Mouse (Mus musculus) adrenal gland, adult 18-20 months (tissue): Measurements from ENCODE around the gene Pdzk1ip1. TPM values are rescaled to one million over a fixed set of nuclear protein-coding genes. Genes with fewer than 3 reads are reported as not detected.

Experiments
- DNase-seq, 2 experiments: peaks; one replicate each; pipeline ENCODE4 v3.0.0; 2021 to 2022; ENCODE audit warnings: low spot score in 2 of 2
- long read RNA-seq, 2 experiments: library from polyadenylated mRNA; stranded (forward); transcript quantifications; one replicate each; pipeline ENCODE4 v2.0.0; 2021
- total RNA-seq, 2 experiments: library from RNA; stranded (reverse); gene quantifications; 1 replicate in 1 of 2; 2 replicates in 1 of 2; pipeline ENCODE4 v1.2.3; 2021

Gene Pdzk1ip1
- 1 to 10 TPM in 1 of 2 experiments, under 1 TPM in 1; 0.99 to 1.0 TPM for total RNA-seq
- long read RNA-seq, experiment 1: 0 reads
- long read RNA-seq, experiment 2: 0 reads

DNA sequence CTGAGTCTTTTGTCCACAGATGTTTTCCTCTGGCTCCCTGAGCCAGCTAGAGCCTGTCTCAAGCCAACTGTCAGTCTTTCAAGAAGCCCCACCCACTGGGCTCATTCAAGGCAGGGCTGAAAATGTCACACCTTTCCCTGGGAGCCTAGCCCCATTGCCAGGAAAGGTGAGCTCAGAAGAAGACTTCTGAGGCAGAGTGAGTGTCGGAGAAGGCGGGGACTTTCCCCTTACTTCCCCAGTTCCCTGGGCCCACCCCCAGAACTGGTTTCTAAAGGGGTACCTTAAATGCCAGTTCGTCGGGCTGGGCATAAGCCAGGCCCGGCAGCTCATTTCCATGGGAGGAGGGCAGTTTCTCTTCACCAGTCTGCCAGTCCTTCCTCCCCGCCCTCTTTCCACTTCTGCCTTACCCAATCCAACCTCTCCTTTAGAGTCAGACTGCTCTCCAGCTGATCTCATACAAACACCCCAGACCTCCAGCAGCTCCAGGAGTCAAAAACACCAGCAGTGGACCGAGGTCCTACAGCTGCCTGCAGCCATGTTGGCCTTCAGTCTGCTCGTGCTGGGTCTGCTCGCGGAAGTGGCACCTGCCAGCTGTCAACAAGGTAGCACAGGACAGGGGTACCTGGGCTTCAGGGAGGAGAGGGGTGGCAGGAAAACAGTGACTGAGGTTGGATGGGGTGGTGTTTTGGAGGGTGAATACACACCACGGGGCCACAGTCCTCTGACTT is at the start of gene Pdzk1ip1:
TSS of gene Pdzk1ip1 (plus strand) at position 98 of the 728 bp plus-strand sequence.
- DNase-seq: no peak

DNA sequence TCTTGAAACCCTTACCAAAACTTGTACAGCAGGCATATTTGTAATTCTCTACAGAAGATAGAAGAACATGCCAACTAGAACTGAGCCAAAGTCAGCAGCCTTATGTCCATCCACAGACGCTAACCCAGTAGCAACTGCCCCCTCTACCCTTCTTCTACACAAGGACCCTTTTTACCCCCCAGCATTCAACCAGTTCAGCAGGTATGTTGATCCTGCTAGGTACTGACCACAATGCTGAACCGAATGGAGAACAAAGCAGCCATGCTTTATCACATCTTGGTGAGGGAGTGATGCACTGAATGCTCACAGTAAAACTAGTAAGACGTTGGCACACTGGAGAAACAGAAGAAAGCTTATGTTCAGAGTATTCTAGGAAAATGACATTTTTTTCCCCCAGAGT is 42.9 kb upstream of the Pdzk1ip1 start:
- DNase-seq: no peak

GRCm38 (mm10) chr4:115047750-115048149 is 40.8 kb upstream of the Pdzk1ip1 start:
- DNase-seq: peak; percentile 47 to 62

DNA sequence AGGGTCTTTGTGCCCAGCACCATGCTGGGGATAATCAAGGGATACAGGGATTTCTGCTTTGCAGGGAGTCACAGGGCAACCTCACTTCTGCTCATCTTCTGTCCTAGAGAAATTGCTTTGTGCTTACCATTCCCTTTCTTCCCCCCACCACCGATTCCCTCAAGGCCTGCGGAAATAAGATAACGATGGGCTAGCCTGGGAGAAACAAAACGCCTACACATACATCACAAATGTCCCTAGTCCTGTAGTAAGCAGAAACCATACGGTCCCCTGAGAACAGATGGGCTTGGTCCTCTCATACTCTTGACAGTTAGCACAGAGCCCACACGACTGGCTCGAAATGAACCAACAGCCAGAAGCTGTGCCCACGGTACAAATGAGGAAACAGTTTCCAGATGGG is 40.3 kb upstream of the Pdzk1ip1 start:
- DNase-seq: no peak

DNA sequence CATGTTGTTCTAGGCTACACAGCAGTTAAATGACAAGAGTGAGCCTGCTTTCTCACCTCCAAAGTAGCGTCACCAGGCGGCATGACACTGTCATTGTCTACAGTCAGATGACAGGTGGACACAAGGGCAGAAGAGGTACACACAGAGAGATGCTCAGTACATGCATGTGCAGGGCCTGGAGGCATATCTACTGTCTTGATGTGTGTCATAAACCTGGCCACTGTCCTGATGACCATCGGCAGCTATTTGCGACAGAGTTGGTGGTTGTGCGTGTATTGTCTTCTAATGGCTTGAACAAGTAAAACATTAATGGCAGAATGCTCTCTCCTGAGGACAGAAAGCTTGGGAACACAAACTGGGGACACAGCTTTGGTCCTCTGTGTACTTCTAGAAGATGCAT is 37.3 kb upstream of the Pdzk1ip1 start:
- no peak for DNase-seq

- peak; percentile 35 to 61 for DNase-seq
Measured at GRCm38 (mm10) chr4:115052343-115053005, 36.0 kb upstream of the Pdzk1ip1 start.

GRCm38 (mm10) chr4:115055044-115055443 is 33.5 kb upstream of the Pdzk1ip1 start:
- DNase-seq: no peak

DNA sequence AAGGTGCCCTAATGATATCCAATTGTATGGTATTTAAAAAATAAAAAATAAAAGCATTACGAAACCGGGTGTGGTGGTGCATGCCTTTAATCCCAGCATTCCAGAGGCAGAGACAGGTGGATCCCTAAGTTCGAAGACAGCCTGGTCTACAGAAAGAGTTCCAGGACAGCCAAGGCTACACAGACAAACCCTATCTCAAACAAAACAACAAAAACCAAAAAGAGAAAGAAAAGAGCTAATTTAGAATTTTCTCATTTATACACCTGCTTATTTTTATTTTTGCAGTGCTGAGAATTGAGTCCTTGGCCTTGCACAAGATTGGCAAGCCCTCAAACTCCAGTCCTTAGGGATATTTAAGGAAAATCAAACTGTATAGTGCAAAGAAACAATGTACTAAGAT is 32.8 kb upstream of the Pdzk1ip1 start:
- DNase-seq: no peak

- peak; percentile 35 to 51 for DNase-seq
Measured at GRCm38 (mm10) chr4:115056371-115056920, 32.1 kb upstream of the Pdzk1ip1 start, which contains the start of gene Tal1. TSS of gene Tal1 (plus strand) at chr4:115056426.

GRCm38 (mm10) chr4:115056921-115057673 is 31.4 kb upstream of the Pdzk1ip1 start:
- DNase-seq: peak; percentile 23 to 31

- DNase-seq: peak in 1 of 2 experiments; percentile 37
Measured at GRCm38 (mm10) chr4:115057674-115058316, 30.7 kb upstream of the Pdzk1ip1 start.

DNA sequence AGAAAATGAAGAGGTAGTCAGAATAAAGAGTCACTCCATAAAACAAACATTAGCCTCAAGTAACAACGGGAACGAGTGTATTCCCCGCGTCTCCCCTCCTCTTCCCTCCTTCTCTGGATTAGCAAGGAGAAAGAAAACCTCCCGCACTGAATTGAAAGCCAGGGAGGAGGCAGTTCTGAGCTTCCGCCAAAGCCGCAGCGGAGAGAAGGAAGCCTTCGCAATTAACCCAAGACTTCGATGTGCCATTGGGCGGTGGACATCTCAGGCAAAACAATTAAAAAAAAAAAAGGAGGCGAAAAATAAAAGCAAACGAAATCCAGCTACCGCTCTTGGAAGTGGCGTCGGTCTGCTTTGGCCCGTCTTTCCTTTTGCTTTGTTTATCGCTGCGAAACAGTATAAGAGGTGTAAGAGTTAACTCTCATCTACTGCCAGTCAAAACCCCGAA is 30.2 kb upstream of the Pdzk1ip1 start:
- no peak for DNase-seq

DNA sequence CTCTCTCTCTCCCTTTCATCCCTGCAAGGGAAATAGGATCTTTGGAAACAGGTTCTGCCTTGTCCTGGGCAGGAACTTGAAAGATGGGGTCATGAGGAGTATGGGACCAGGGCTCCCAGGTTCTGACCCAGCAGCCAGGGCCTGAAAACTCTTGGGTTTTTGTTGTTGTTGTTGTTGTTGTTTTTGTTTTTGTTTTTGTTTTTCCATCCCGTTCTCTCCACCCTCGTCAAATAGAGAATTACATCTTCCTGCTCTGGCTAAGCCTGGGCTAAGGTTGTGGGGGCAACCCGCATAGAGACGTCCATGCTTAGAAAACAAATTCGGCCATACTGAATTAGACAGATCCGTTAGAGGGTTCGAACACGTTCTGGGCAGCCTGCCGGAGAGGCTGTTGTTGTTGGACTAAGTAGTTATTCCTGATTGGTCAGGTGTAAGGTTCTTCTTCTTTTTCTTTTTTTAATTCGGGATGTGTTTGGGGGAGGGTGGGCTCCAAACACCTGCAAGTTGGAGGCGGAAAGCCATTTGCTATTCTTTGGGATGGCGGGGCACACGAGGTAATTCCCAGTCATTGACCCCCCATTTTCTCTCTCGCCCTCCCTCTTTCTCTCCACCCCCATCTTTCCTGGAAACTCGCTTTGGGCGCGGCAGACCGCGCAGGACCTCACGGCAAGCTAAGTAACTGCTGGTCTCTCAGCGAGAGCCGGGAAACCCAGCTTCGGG is 29.5 kb upstream of the Pdzk1ip1 start:
- no peak for DNase-seq

DNA sequence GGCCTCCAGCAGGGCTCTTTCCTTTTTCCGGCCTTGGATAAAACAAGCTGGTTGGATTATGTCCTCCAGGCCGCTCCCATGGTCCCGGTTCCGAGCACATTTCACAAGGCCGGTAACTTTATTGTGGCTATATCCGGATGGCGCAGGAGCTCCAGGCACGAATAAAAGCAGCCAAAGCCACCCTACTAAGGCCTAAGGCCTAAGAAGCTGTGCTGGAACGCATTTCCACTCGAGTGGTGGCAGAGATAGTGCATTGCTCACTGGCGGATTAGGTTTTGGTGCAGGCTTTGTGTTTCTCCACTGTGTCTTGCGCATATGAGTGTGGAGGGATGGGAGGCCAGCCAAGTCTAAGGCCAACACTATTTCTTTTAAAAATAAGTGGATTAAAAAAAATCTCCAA is 28.6 kb upstream of the Pdzk1ip1 start:
- no peak for DNase-seq

DNA sequence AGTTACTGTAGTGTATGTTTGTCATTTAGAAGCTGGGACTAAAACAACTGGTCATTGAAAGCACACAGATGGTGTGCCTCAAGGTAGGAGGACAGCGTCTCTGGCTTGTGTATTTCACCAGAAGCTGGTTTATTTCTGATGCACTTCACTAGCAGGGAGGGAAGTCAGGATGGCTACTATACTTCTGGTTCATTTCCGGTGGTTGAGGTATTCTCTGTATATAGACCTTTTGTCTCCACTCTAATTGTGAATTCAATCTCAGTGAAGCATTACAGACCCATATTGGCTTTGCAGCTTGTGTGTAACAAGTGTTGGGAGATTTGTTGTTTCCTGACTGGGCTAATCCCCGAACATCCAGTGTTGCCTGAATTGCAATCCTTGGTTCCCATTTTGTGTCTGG is 27.8 kb upstream of the Pdzk1ip1 start:
- DNase-seq: no peak

DNA sequence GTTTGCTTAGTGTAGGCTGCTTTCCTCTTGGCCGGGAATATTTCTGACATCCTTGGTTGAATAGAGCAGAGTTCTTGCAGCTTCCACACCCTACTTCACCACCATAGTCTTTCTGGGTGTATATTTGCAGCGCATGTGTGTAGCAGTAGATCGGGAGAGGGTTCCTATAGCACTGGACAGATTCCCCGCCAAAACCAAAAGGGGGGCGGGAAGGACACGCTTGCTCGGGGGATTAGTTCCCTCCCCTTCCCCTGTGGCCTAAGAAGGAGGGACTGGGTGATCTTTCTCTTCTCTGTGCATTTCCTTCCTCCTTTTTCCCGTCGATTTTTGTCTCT is 26.0 kb upstream of the Pdzk1ip1 start:
- no peak for DNase-seq

GRCm38 (mm10) chr4:115062875-115063517 is 25.5 kb upstream of the Pdzk1ip1 start:
- DNase-seq: peak; percentile 17 to 29

GRCm38 (mm10) chr4:115063518-115064239 is 24.8 kb upstream of the Pdzk1ip1 start:
- DNase-seq: no peak

GRCm38 (mm10) chr4:115071668-115072067 is 16.8 kb upstream of the Pdzk1ip1 start:
- DNase-seq: no peak
